Comparison of ENCODE assay signal across 14 mouse cellular contexts in genomic region chr12:67471666-67472065, GRCm38 (mm10).
"Had no signal": no experiment of that assay in that cellular context is flagged by ENCODE, and none has a peak within 500 bp of the region (broad histone marks: within the 10 kb centered on the region; RNA-seq: fewer than 3 reads in every experiment).

No protein-coding gene starts in this region.

- ATAC-seq: midbrain, embryonic 16.5 days had no signal

- H3K36me3 ChIP-seq: midbrain, embryonic 10.5 days; midbrain, embryonic 12.5 days; neural tube, embryonic 13.5 days; stomach, embryonic 15.5 days had no signal

- H3K4me1 ChIP-seq: midbrain, embryonic 10.5 days; midbrain, embryonic 12.5 days; neural tube, embryonic 13.5 days; stomach, embryonic 15.5 days had no signal

- H3K9ac ChIP-seq: lung, embryonic 14.5 days; midbrain, embryonic 12.5 days; neural tube, embryonic 13.5 days; stomach, embryonic 15.5 days had no signal

- DNase-seq: lung, adult 18-20 months; midbrain, embryonic 14.5 days; right cerebral cortex, postnatal 14 days; thymus, adult 2 months; thymus, postnatal 25 days; thymus, postnatal 4 days had no signal

- H3K27ac ChIP-seq: midbrain, embryonic 10.5 days; midbrain, embryonic 12.5 days; neural tube, embryonic 13.5 days; stomach, embryonic 15.5 days; stomach, postnatal 0 days had no signal

- H3K27me3 ChIP-seq: midbrain, embryonic 12.5 days; neural tube, embryonic 13.5 days; stomach, embryonic 15.5 days had no signal

- H3K4me3 ChIP-seq: midbrain, embryonic 10.5 days; midbrain, embryonic 12.5 days; myocyte; neural tube, embryonic 13.5 days; stomach, embryonic 15.5 days had no signal

- H3K9me3 ChIP-seq: midbrain, embryonic 10.5 days; midbrain, embryonic 12.5 days; neural tube, embryonic 13.5 days; stomach, embryonic 15.5 days had no signal

- H3K4me2 ChIP-seq: lung, embryonic 14.5 days; midbrain, embryonic 12.5 days; neural tube, embryonic 13.5 days; stomach, embryonic 15.5 days had no signal
